Mouse (Mus musculus) spleen, adult 12 weeks (tissue): ENCODE results near the gene Gemin5.

ENCODE experiments used
- DNase-seq: peaks from one replicate; pipeline ENCODE4 v3.0.0; 2022; ENCODE audit warnings: low spot score

Gene Gemin5

GRCm38 (mm10) chr11:58171459-58172091 lies 3.2 kb upstream of the Gemin5 start, which contains the start of gene Mrpl22:
Gene Mrpl22, plus strand, starts transcription at chr11:58171661.
- peak; percentile 90 for DNase-seq

GRCm38 (mm10) chr11:58169666-58170065 lies 1.3 kb upstream of the Gemin5 start:
- no peak for DNase-seq

- DNase-seq: no peak
These were observed 545 bp downstream of the Gemin5 start for GRCm38 (mm10) chr11:58167822-58168166.

- no peak for DNase-seq
These were observed 3.3 kb downstream of the Gemin5 start for GRCm38 (mm10) chr11:58165072-58165471.

GRCm38 (mm10) chr11:58156871-58157270 lies 11.5 kb downstream of the Gemin5 start:
- no peak for DNase-seq

GRCm38 (mm10) chr11:58155458-58155857 lies 12.9 kb downstream of the Gemin5 start:
- no peak for DNase-seq

- DNase-seq: peak; percentile 18
These were observed 22.1 kb downstream of the Gemin5 start for GRCm38 (mm10) chr11:58146241-58146640.

GRCm38 (mm10) chr11:58143704-58144426 lies 24.5 kb downstream of the Gemin5 start:
- no peak for DNase-seq

GRCm38 (mm10) chr11:58139466-58139865 lies 28.9 kb downstream of the Gemin5 start:
- no peak for DNase-seq

GRCm38 (mm10) chr11:58138821-58139220 lies 29.5 kb downstream of the Gemin5 start:
- DNase-seq: no peak

GRCm38 (mm10) chr11:58136677-58137076 lies 31.7 kb downstream of the Gemin5 start:
- DNase-seq: no peak

GRCm38 (mm10) chr11:58135296-58135695 lies 33.0 kb downstream of the Gemin5 start:
- no peak for DNase-seq

- no peak for DNase-seq
These were observed 33.5 kb downstream of the Gemin5 start for GRCm38 (mm10) chr11:58134869-58135268.

GRCm38 (mm10) chr11:58132026-58132425 lies 36.3 kb downstream of the Gemin5 start:
- DNase-seq: no peak

GRCm38 (mm10) chr11:58129302-58129843 lies 39.0 kb downstream of the Gemin5 start:
- no peak for DNase-seq

- peak; percentile 14 for DNase-seq
These were observed 40.8 kb downstream of the Gemin5 start for GRCm38 (mm10) chr11:58127544-58127943.

- no peak for DNase-seq
These were observed 41.8 kb downstream of the Gemin5 start for GRCm38 (mm10) chr11:58126397-58127160.

- no peak for DNase-seq
These were observed 43.3 kb downstream of the Gemin5 start for GRCm38 (mm10) chr11:58125021-58125420.

GRCm38 (mm10) chr11:58123711-58124110 lies 44.6 kb downstream of the Gemin5 start:
- no peak for DNase-seq

- DNase-seq: no peak
These were observed 47.0 kb downstream of the Gemin5 start for GRCm38 (mm10) chr11:58121351-58121750.

GRCm38 (mm10) chr11:58120655-58121054 lies 47.7 kb downstream of the Gemin5 start:
- no peak for DNase-seq

- no peak for DNase-seq
These were observed 51.2 kb downstream of the Gemin5 start for GRCm38 (mm10) chr11:58117044-58117652.
